Mouse (Mus musculus) heart, postnatal 0 days (tissue): ENCODE data around the gene Tulp2.

Experiments
- CTCF ChIP-seq: IDR thresholded peaks from 2 replicates; pipeline ENCODE4 v1.5.1; 2016; ENCODE audit warnings: antibody characterized with exemption, control low read depth, low read depth
- EP300 ChIP-seq: IDR thresholded peaks from 2 replicates; pipeline ENCODE4 v1.6.1; 2016; ENCODE audit warnings: antibody characterized with exemption, low read depth

DNA sequence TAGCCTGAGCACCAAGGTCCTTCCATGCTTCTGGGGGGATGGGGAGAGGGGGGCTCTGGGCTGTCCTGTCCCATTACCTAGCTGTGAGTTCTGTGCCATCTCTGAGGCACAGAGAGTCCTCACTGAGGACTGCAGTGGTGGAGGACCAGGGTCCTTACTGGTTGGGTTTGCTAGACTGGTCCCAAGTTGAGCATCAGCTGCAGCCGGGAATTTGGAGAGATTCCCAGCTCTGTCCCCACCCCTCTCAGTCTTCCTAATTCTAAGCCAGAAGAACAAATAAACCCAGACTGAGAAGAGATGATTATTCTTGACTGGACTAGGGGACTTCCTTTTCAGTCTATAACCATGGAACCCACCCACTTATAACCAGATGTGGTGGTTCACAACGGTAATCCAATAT, 49.0 kb downstream of the Tulp2 start:
- TF ChIP-seq CTCF (no peak), EP300 (no peak)
